Mouse (Mus musculus) G1E (cell line): ENCODE results near the gene Rab31.

Source experiments
- CTCF ChIP-seq: IDR thresholded peaks from 2 replicates; pipeline ENCODE4 v1.5.1; 2012; ENCODE audit warnings: low read depth, low read length, inconsistent platforms, mixed read lengths
- GATA1 ChIP-seq: IDR thresholded peaks from 2 replicates; pipeline ENCODE4 v1.6.1; 2012; ENCODE audit warnings: borderline replicate concordance, low read length, inconsistent platforms, mixed read lengths
- GATA2 ChIP-seq: IDR thresholded peaks from 2 replicates; pipeline ENCODE4 v1.6.1; 2012; ENCODE audit warnings: low read depth, low read length, inconsistent platforms, borderline replicate concordance
- POLR2AphosphoS5 ChIP-seq: IDR thresholded peaks from 2 replicates; pipeline ENCODE4 v1.6.1; 2012; ENCODE audit warnings: low read depth, low read length, inconsistent platforms; ENCODE audit not compliant: insufficient replicate concordance
- TAL1 ChIP-seq: conservative IDR thresholded peaks from 2 replicates; pipeline ENCODE4 v1.6.1; 2012; ENCODE audit warnings: low read depth, low read length, inconsistent platforms, mixed read lengths

DNA sequence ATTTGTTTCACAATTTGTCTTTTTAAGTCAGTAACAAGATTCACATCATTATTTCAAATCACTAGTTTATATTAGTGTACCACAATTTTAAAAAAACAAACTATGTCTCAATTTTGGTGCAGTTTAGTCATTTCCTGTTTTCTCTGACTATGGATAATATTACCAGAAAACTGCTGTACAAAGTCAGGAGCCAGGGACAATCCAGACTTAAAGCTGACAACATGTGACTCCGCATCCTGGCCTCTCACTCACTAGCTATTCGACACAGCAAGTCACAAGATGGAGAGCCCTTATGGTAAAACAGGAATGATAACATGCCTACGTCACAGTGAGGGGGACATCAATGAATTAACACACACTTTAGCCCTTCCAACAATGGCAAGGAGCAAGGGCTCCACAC, 109.9 kb downstream of the Rab31 start:
- TF ChIP-seq CTCF (no peak), TAL1 (no peak), GATA1 (no peak), POLR2AphosphoS5 (no peak), GATA2 (no peak)
